Mouse (Mus musculus) cerebellum, adult 2 months (tissue): ENCODE measurements around the gene Tfap2d. TPM values are rescaled to one million over a fixed set of nuclear protein-coding genes. Genes with fewer than 3 reads are reported as not detected.

Source experiments
- DNase-seq, 2 experiments: peaks; one replicate each; pipeline ENCODE4 v3.0.0; 2021
- H3K27ac ChIP-seq: fragments of 200-500 bp; 2 replicates; pipeline ENCODE4 v1.5.1; 2012; ENCODE audit warnings: low read length, control low read depth, inconsistent platforms; ENCODE audit not compliant: insufficient read depth
- H3K27me3 ChIP-seq: fragments of 200-500 bp; 2 replicates; pipeline ENCODE4 v1.6.1; 2012; ENCODE audit warnings: inconsistent platforms, mild to moderate bottlenecking, low read length, moderate library complexity; ENCODE audit not compliant: control insufficient read depth, insufficient read depth
- H3K4me1 ChIP-seq: fragments of 200-500 bp; 2 replicates; pipeline ENCODE4 v1.6.1; 2011; ENCODE audit warnings: low read length; ENCODE audit not compliant: control insufficient read depth, insufficient read depth
- H3K4me3 ChIP-seq: fragments of 200-500 bp; replicated peaks from 2 replicates; pipeline ENCODE3; 2011; ENCODE audit warnings: mild to moderate bottlenecking, low read depth, low read length, control low read depth; ENCODE audit not compliant: insufficient read depth
- CTCF ChIP-seq: fragments of 200-500 bp; IDR thresholded peaks from 2 replicates; pipeline ENCODE4 v1.5.1; 2011; ENCODE audit warnings: low read depth, mild to moderate bottlenecking, control low read depth, low read length, moderate library complexity, borderline replicate concordance; ENCODE audit not compliant: insufficient read depth
- POLR2A ChIP-seq: fragments of 200-500 bp; IDR thresholded peaks from 2 replicates; pipeline ENCODE4 v1.6.1; 2011; ENCODE audit warnings: low read length, control low read depth, borderline replicate concordance; ENCODE audit not compliant: insufficient read depth
- WGBS: fragments of 180-500 bp; shearing (Covaris S2); methylation state at CpG from one replicate; pipeline ENCODE4 v1.1.7; 2018; 5-methylcytosine and 5-hydroxymethylcytosine counted together
- polyA plus RNA-seq: library from polyadenylated mRNA; depleted of rRNA; stranded (reverse); fragments of >200 nt; gene quantifications from 2 replicates; pipeline ENCODE4 v1.2.3, GENCODE M21; 2012; rRNA removed

Tfap2d gene
- polyA plus RNA-seq, 1 experiment = 2.2 TPM

DNA sequence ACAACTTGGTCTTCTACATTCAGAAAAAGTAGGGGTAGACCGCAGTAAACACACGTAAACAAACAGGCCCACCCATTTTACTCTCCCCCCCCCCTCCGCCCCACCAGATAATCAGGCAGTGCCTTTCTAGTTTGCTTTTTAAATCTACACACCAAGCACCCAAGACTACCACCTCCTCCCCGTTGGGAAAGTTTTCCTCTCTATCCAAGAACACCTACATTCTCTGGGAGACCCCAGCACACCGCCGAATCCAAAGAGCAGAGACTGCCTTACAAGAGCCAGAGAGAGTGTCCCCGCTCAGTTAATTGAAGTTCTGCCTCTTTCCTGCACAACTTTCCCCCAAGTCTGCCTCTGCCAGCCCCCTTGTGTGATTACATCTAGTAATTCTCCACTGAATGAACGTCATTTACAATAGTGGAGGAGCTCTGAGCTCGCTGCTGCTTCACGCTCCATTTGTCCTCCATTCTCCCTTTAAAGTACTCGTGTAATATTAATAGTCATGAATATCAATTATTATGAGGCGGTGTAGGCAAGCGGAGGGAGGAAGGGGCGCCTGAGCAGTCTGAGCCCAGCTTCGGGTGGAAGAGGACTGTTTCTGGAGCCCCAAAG is 108.8 kb downstream of the Tfap2d start:
- DNase-seq = no peak
- Histone ChIP-seq H3K27ac (no peak overlapping the region), H3K4me1 (no peaks in the 10 kb centered on the region), H3K4me3 (peak overlapping the region; percentile 15), H3K27me3 (peaks cover 9% of the 10 kb centered on the region; the same call in 1 of the 2 replicates)
- TF ChIP-seq POLR2A = no peak
- TF ChIP-seq CTCF = no peak
- WGBS = 3% methylated on average over 15 of the region's 15 CpGs

DNA sequence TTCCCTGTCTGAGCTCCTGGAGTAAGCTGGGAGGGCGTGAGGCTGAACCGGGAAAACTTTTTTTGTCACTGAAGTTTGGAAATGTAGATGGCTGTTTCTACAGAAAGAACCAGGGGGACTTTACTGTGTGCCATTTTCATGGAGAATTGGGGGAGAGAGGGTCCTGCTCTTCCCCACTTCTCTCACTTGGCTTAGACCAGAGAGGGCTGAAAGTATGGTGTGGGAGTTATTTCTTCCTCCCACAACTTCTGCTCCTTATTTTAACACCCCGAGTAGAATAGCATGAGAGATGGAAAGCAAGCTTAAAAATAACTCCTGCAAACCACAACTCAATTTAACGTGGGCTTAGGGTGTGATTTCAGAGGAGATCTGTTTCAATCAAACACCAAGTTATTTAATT is 109.9 kb downstream of the Tfap2d start:
- WGBS = 3% methylated on average over 4 of the region's 4 CpGs
- Histone ChIP-seq H3K4me1 (no peaks in the 10 kb centered on the region), H3K4me3 (no peak overlapping the region), H3K27ac (no peak overlapping the region), H3K27me3 (peaks cover 6% of the 10 kb centered on the region; the same call in 1 of the 2 replicates)
- no peak for TF ChIP-seq POLR2A
- TF ChIP-seq CTCF = no peak
- no peak for DNase-seq

DNA sequence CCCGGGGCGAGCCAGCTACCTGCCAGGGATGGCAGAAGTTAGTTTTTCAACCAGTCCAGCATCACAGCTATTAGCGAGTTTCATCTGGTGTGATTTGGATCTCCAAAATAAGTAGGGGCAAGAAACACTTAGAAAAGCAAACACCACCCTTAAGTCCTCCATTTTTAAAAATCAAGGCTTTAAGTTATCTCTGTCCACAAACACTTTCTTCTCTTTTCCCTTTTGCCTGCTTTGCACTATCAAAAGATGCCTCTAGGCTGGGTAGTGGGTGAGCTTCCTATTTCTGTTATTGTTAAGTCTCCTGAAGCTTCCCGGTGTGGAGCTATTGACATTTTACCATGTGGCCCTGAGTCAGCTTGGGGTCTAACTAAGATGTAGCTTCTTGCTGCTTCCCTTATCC is 110.3 kb downstream of the Tfap2d start:
- Histone ChIP-seq H3K4me1 (no peaks in the 10 kb centered on the region), H3K4me3 (no peak overlapping the region), H3K27ac (no peak overlapping the region), H3K27me3 (peaks cover 6% of the 10 kb centered on the region; the same call in 1 of the 2 replicates)
- no peak for DNase-seq
- WGBS = 3% methylated on average over 4 of the region's 4 CpGs
- no peak for TF ChIP-seq POLR2A
- TF ChIP-seq CTCF = no peak

DNA sequence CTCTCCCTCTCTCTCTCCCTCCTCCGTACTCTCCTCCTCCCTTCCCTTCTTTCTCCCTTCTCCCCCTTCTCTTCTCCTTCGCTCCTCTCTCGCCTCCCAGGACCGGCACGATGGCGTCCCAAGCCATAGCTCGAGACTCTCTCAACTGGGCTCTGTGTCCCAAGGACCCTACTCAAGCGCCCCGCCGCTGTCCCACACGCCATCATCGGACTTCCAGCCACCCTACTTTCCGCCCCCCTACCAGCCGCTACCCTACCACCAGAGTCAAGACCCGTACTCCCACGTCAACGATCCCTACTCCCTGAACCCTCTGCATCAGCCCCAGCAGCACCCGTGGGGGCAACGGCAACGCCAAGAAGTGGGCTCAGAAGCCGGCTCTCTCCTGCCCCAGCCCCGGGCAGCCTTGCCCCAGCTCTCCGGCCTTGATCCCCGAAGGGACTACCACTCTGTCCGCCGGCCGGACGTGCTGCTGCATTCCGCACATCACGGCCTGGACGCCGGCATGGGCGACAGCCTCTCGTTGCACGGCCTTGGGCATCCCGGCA is 111.1 kb downstream of the Tfap2d start:
- Histone ChIP-seq H3K4me1 (no peaks in the 10 kb centered on the region), H3K4me3 (no peak overlapping the region), H3K27ac (no peak overlapping the region), H3K27me3 (peaks cover 6% of the 10 kb centered on the region; the same call in 1 of the 2 replicates)
- no peak for DNase-seq
- WGBS = 2% methylated on average over 36 of the region's 36 CpGs
- no peak for TF ChIP-seq CTCF

Other genes with a start within 250 kb of the Tfap2d start
- 17.9 and 24.4 TPM in 2 replicates for gene Tfap2b, start 105.9 kb downstream of the Tfap2d start, polyA plus RNA-seq